Mouse (Mus musculus) liver, postnatal 0 days (tissue): ENCODE results near the gene Hoxc11.

Source experiments
- CTCF ChIP-seq: sonication (generic); IDR thresholded peaks from 2 replicates; pipeline ENCODE4 v1.5.1; 2016; ENCODE audit warnings: antibody characterized with exemption, low read depth
- EP300 ChIP-seq: IDR thresholded peaks from 2 replicates; pipeline ENCODE4 v1.6.1; 2016; ENCODE audit warnings: antibody characterized with exemption, low read depth, mild to moderate bottlenecking

DNA sequence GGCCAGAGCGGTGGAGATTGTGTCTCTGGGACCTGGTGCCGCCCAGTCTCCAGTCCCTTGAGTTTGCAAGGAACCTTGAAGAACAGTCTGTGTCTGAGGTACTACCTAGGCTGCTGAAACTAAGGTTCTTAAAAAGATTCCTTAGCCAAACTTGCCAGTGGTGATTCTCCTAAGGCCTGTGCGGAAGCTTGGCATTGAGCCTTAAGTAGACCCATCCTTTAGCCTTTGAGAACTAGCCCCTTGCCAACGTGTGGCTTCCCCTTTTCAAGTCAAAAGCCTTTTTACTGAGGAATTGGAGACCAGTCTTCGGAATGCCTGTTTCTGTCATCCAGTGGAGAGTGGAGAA is 10.8 kb upstream of the Hoxc11 start:
- TF ChIP-seq CTCF (no peak), EP300 (no peak)
